ENCODE assay signal across 16 mouse cellular contexts in the genomic region with DNA sequence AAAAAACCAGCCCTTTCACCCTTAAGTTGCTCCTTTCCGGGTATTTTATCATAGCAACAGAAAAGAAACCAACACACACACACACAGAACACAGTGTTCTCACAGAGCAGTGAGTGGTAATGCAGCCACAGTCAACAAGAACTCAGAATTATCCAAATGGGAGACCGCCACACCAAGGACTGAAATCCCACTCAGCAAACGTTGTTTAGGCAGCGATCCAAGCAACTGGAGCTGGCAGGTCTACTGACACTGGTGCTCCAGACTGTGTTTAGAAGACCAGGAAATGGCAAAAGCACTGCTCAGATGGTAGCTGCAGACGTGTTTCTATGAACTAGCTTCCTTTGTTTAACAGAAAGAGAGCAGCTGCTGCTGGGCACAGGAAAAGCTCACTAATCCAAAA. TPM values are rescaled to one million over a fixed set of nuclear protein-coding genes. Genes with fewer than 3 reads are reported as not detected.
DNase-seq lines count a peak whose midpoint lies in the region; ATAC-seq and TF ChIP-seq lines count a peak whose summit lies in the region.
"Had no signal": no experiment of that assay in that cellular context is flagged by ENCODE, and none has a peak within 500 bp of the region (broad histone marks: within the 10 kb centered on the region; RNA-seq: fewer than 3 reads in every experiment).

No protein-coding gene starts in this region.

- H3K9me3 ChIP-seq in intestine, embryonic 16.5 days (ENCODE audit: control insufficient read depth, low read length) = no peaks in the 10 kb centered on the region
- no peaks in the 10 kb centered on the region for H3K9me3 ChIP-seq in intestine, postnatal 0 days (ENCODE audit: control insufficient read depth)
- H3K9me3 ChIP-seq in limb, embryonic 10.5 days (replicated peaks) = no peaks in the 10 kb centered on the region
- H3K9me3 ChIP-seq in midbrain, embryonic 13.5 days = no peaks in the 10 kb centered on the region
- H3K9me3 ChIP-seq: embryonic facial prominence, embryonic 15.5 days; intestine, embryonic 15.5 days; limb, embryonic 12.5 days had no signal

- no peak overlapping the region for H3K4me2 ChIP-seq in intestine, embryonic 16.5 days (ENCODE audit: low read depth, low read length)
- no peak overlapping the region for H3K4me2 ChIP-seq in intestine, postnatal 0 days (replicated peaks; ENCODE audit: low read depth)
- no peak overlapping the region for H3K4me2 ChIP-seq in midbrain, embryonic 13.5 days (replicated peaks)
- H3K4me2 ChIP-seq: embryonic facial prominence, embryonic 15.5 days; heart, embryonic 11.5 days; intestine, embryonic 15.5 days; limb, embryonic 12.5 days had no signal

- no peak overlapping the region for H3K9ac ChIP-seq in intestine, embryonic 16.5 days (ENCODE audit: low read depth, low read length)
- H3K9ac ChIP-seq in intestine, postnatal 0 days (ENCODE audit: low read depth, low read length) = no peak overlapping the region
- no peak overlapping the region for H3K9ac ChIP-seq in midbrain, embryonic 13.5 days (replicated peaks)
- H3K9ac ChIP-seq: embryonic facial prominence, embryonic 15.5 days; intestine, embryonic 15.5 days; limb, embryonic 12.5 days; liver, postnatal 0 days had no signal

- peak; percentile 7 to 49 for DNase-seq in layer of hippocampus, adult 18-20 months (ENCODE audit: low spot score in 2 of 2)
- peak; percentile 21 for DNase-seq in limb, embryonic 10.5 days (ENCODE audit: low spot score)
- DNase-seq in frontal cortex, adult 2 months (ENCODE audit: extremely low spot score in 1 of 2, low spot score in 1 of 2) = no peak
- DNase-seq in adrenal gland, postnatal 14 days = no peak
- DNase-seq: cerebellum, postnatal 25 days; kidney, postnatal 4 days; liver, postnatal 0 days; thymus, postnatal 36 days had no signal

- H3K4me3 ChIP-seq in intestine, embryonic 16.5 days (ENCODE audit: low read length) = no peak overlapping the region
- H3K4me3 ChIP-seq in intestine, postnatal 0 days (ENCODE audit: low read depth, low read length) = no peak overlapping the region
- no peak overlapping the region for H3K4me3 ChIP-seq in limb, embryonic 10.5 days
- H3K4me3 ChIP-seq in midbrain, embryonic 13.5 days (replicated peaks) = no peak overlapping the region
- H3K4me3 ChIP-seq: embryonic facial prominence, embryonic 15.5 days; intestine, embryonic 15.5 days; limb, embryonic 12.5 days had no signal

- WGBS in intestine, embryonic 16.5 days = 64% methylated on average over 5 of the region's 5 CpGs
- 73% methylated on average over 5 of the region's 5 CpGs for WGBS in intestine, postnatal 0 days
- 91% methylated on average over 5 of the region's 5 CpGs for WGBS in limb, embryonic 10.5 days
- WGBS in midbrain, embryonic 13.5 days = 75% methylated on average over 5 of the region's 5 CpGs

- H3K4me1 ChIP-seq in intestine, embryonic 16.5 days (ENCODE audit: control insufficient read depth, insufficient read depth, low read length) = no peaks in the 10 kb centered on the region
- no peaks in the 10 kb centered on the region for H3K4me1 ChIP-seq in intestine, postnatal 0 days (replicated peaks; ENCODE audit: control insufficient read depth, insufficient read depth, low read length)
- no peaks in the 10 kb centered on the region for H3K4me1 ChIP-seq in limb, embryonic 10.5 days
- H3K4me1 ChIP-seq in midbrain, embryonic 13.5 days (replicated peaks) = no peaks in the 10 kb centered on the region
- H3K4me1 ChIP-seq: embryonic facial prominence, embryonic 15.5 days; intestine, embryonic 15.5 days; limb, embryonic 12.5 days had no signal

- H3K27me3 ChIP-seq in intestine, embryonic 16.5 days (replicated peaks; ENCODE audit: control insufficient read depth, insufficient read depth, low read length) = no peaks in the 10 kb centered on the region
- no peaks in the 10 kb centered on the region for H3K27me3 ChIP-seq in intestine, postnatal 0 days (replicated peaks; ENCODE audit: control insufficient read depth, insufficient read depth, low read length)
- H3K27me3 ChIP-seq in limb, embryonic 10.5 days (ENCODE audit: low read depth, poor library complexity, severe bottlenecking) = no peaks in the 10 kb centered on the region
- no peaks in the 10 kb centered on the region for H3K27me3 ChIP-seq in midbrain, embryonic 13.5 days
- H3K27me3 ChIP-seq: embryonic facial prominence, embryonic 15.5 days; intestine, embryonic 15.5 days; limb, embryonic 12.5 days had no signal

- peak overlapping the region; percentile 9; the same call in 1 of the 2 replicates for H3K27ac ChIP-seq in intestine, embryonic 16.5 days (ENCODE audit: low read length)
- H3K27ac ChIP-seq in intestine, postnatal 0 days (ENCODE audit: low read depth, low read length) = no peak overlapping the region
- H3K27ac ChIP-seq in limb, embryonic 10.5 days = no peak overlapping the region
- peak overlapping the region; percentile 40; the same call in 1 of the 2 replicates for H3K27ac ChIP-seq in midbrain, embryonic 13.5 days
- H3K27ac ChIP-seq: embryonic facial prominence, embryonic 15.5 days; intestine, embryonic 15.5 days; limb, embryonic 12.5 days had no signal

- H3K36me3 ChIP-seq in intestine, embryonic 16.5 days (ENCODE audit: control insufficient read depth, insufficient read depth, low read length) = peaks cover 4% of the 10 kb centered on the region
- H3K36me3 ChIP-seq in intestine, postnatal 0 days (ENCODE audit: control insufficient read depth, insufficient read depth) = peaks cover 21% of the 10 kb centered on the region; the same call in 1 of the 2 replicates
- peaks cover 58% of the 10 kb centered on the region for H3K36me3 ChIP-seq in limb, embryonic 10.5 days
- H3K36me3 ChIP-seq in midbrain, embryonic 13.5 days = peaks cover 54% of the 10 kb centered on the region

- no peak for TF ChIP-seq CTCF in intestine, postnatal 0 days (IDR thresholded peaks at IDR 0.05; ENCODE audit: low read depth)

- no peak for ATAC-seq in intestine, embryonic 16.5 days
- ATAC-seq in intestine, postnatal 0 days = no peak
- ATAC-seq in midbrain, embryonic 13.5 days = peak; percentile 22; the same call in 1 of the 2 replicates
- ATAC-seq: CD4-positive, CD25-positive, alpha-beta regulatory T cell, adult 4 months; intestine, embryonic 15.5 days; liver, postnatal 0 days had no signal

RNA-seq across cellular contexts. Expression of gene Tsn, which starts 16.7 kb away (rescaled TPM):
- 215 and 239 TPM in 2 replicates for polyA plus RNA-seq in intestine, embryonic 16.5 days (2015; fragmentation: Nextera tagmentation; extraction: Ambion mirVana)
- 138 TPM in 2 replicates for polyA plus RNA-seq in intestine, postnatal 0 days (2015; fragmentation: Nextera tagmentation; extraction: Ambion mirVana)
- total RNA-seq in layer of hippocampus, adult 18-20 months (2021) = 100 to 1,000 TPM; 109 to 110 TPM
- polyA plus RNA-seq in limb, embryonic 10.5 days (2016; fragmentation: Nextera tagmentation; extraction: Ambion mirVana) = 334 and 339 TPM in 2 replicates
- polyA plus RNA-seq in midbrain, embryonic 13.5 days (2015; fragmentation: Nextera tagmentation; extraction: Ambion mirVana) = 441 and 488 TPM in 2 replicates
- 78.2 and 85.2 TPM in 2 replicates for polyA plus RNA-seq in frontal cortex, adult 2 months (2012; rRNA removed)
- total RNA-seq in adrenal gland, postnatal 14 days (2021) = 94.0 and 114 TPM in 2 replicates

RNA-seq across cellular contexts. Expression of gene Nifk, which starts 26.8 kb away (rescaled TPM):
- 74.1 and 81.6 TPM in 2 replicates for polyA plus RNA-seq in intestine, embryonic 16.5 days (2015; fragmentation: Nextera tagmentation; extraction: Ambion mirVana)
- 38.0 and 41.4 TPM in 2 replicates for polyA plus RNA-seq in intestine, postnatal 0 days (2015; fragmentation: Nextera tagmentation; extraction: Ambion mirVana)
- 10 to 100 TPM; 23.8 to 27.0 TPM for total RNA-seq in layer of hippocampus, adult 18-20 months (2021)
- 99.5 and 114 TPM in 2 replicates for polyA plus RNA-seq in limb, embryonic 10.5 days (2016; fragmentation: Nextera tagmentation; extraction: Ambion mirVana)
- polyA plus RNA-seq in midbrain, embryonic 13.5 days (2015; fragmentation: Nextera tagmentation; extraction: Ambion mirVana) = 70.4 and 75.6 TPM in 2 replicates
- polyA plus RNA-seq in frontal cortex, adult 2 months (2012; rRNA removed) = 24.3 and 24.8 TPM in 2 replicates
- 43.1 and 46.0 TPM in 2 replicates for total RNA-seq in adrenal gland, postnatal 14 days (2021)

Comparison
In these comparisons a context has a peak if more than half of its experiments do, and no peak if none do; other contexts are left out.
1. H3K27ac ChIP-seq: peak in intestine, embryonic 16.5 days (single experiment) and midbrain, embryonic 13.5 days (single experiment); none in intestine, postnatal 0 days (single experiment) and limb, embryonic 10.5 days (single experiment).
2. DNase-seq: peak in layer of hippocampus, adult 18-20 months (2 of 2) and limb, embryonic 10.5 days (single experiment); none in frontal cortex, adult 2 months (0 of 2) and adrenal gland, postnatal 14 days (single experiment).